Mouse (Mus musculus): ENCODE measurements around the gene Ccdc122.
"Not testable (repeated sequence)": the region's sequence is repeated elsewhere in the genome, so short reads cannot be mapped to it uniquely, and the experiment has no call there.

Ccdc122 gene

DNA sequence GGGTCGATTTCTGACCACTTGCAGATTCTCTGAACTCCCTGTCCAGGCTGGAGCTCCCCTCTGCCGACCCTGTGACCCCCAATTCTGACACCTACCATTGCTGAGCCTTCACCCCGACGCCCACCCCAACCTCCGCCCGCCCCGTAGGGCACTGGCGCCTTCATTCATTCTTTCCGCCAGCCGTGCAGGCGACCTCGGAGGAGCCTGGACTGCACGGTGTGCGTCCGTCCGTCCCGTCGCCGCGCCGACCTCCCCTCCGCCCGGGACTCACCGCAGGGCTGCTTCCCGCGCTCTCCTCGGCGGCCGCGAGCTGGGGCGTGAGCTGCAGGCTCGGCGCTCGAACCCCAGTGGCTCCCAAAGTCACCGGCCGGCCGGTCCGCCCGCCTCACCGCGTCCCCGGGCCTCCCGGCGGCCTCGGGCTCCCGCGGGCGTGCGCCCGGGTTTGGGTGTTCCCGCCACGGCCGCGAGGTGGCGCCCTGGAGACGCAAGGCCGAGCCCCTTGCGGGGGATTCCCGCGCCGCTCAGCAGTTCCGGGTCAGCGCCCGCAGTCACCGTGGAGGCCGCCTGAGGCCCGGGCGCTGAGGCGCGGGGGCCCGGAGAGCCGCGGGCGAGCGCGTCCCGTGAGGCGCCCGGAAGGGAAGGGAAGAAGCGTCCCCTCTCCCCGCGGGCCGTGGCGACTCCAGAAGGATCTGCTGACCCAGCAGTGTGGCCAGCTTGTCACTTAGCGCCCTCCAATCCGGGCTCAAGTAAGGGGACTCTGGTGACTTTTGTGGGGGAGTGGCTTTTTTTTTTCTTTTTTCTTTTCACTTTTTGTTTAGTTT, at the start of gene Ccdc122, which contains the start of gene Lacc1:
Gene Ccdc122 (plus strand): TSS at position 547 of the 821 bp plus-strand sequence.
Gene Lacc1 (minus strand): TSS at position 679 of the 821 bp plus-strand sequence.
- peak; percentile 87 for DNase-seq

- DNase-seq = not testable (repeated sequence)
Measured at GRCm38 (mm10) chr14:76990351-76990750, 46.2 kb upstream of the Ccdc122 start.

DNA sequence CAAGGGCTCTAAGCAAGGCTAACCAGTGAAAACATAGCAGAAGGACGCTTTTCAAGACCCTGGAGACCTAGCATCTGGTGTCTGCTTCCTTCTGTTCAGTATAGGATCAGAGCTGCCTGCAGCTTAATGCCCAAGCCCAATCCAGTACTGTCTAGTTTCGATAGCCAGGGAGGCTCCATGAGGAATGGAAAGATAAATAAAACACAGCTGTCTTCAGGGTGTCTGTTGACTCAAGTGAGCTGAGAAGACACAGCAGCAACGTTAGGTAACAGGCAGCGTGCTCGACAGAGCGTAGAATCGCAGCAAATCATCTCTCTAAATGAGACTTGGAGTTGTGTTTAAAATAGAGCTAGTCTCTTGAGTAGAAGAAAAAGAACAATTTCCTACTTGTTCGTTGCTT, 31.8 kb upstream of the Ccdc122 start:
- DNase-seq = no peak

DNA sequence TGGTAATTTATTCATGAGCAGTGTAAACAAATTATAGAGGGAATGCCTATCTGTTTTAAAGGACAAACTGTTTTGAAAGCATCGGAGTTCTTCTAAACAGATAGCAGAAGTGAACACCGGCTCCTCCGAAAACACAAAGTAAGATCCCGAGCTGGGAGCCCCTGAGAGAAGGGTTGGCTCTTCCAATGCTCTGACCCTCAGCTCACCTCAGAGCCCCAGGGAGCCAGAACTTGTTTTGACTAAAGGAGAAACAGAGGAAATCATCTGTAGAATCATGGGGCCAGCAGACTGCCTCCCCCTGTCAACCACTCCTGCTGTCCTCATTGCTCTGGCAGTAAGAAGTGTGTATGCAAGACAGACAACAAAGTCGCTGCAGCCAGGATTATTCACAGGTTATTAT, 31.0 kb upstream of the Ccdc122 start:
- no peak for DNase-seq

GRCm38 (mm10) chr14:77008238-77008637, 28.3 kb upstream of the Ccdc122 start:
- DNase-seq = peak; percentile 71

DNA sequence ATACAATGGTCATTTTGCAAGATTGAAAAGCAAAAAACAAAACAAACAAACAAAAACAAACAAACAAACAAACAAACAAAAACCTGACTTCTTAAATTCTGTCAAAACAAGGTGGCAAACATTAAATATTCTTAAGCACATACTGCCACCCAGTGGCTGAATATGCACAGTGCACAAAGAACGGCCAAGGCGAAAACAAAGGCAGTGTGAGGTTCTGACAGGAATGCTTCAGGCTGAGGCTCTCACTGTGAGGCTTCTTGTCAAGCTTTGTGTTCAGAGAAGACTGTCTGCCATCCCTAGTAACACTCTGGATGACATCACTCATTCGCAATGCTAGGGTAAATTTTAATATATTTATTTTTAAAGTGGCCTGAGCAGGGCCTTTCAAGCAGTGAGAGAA, 24.8 kb upstream of the Ccdc122 start:
- DNase-seq = peak; percentile 60

DNA sequence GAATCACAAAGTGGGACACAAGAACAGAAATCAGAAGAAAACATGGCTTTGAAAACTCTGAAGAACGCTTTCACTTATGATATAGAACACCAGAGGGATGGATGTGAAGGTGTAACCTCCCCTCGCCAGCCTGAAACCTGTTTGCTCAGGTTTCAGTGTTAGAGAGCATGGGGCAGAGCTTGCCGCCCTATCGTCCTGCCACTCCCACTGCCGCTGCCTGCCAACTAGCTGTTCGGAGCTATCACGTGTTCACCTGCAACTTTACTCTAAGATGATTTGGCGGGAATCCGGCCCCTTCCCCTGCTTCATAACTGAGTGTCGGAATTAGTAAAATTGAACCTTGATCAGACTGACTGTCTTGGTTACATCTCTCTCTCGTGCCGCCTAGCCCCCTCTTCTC, 19.8 kb upstream of the Ccdc122 start:
- not testable (repeated sequence) for DNase-seq

DNA sequence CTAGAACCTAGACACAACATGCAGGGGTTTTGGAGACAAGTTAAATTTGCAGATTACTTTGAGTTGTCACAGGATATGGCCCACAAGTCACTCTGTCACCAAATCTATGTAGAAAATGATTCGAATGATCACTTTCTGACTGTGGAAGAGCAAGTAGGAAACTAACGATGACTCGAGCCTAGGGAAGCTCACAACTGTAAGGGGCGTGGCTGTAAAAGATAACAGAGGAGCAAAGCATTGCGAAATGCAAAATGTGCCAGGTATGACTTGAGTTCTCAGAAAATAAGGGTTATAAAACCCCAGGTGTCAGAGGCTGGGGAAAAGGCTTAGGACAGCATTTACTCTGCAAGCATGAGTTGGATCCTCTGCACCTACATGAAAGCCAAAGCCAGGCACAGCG, 19.4 kb upstream of the Ccdc122 start:
- DNase-seq = no peak

- DNase-seq = no peak
Measured at GRCm38 (mm10) chr14:77024499-77024898, 12.1 kb upstream of the Ccdc122 start.

DNA sequence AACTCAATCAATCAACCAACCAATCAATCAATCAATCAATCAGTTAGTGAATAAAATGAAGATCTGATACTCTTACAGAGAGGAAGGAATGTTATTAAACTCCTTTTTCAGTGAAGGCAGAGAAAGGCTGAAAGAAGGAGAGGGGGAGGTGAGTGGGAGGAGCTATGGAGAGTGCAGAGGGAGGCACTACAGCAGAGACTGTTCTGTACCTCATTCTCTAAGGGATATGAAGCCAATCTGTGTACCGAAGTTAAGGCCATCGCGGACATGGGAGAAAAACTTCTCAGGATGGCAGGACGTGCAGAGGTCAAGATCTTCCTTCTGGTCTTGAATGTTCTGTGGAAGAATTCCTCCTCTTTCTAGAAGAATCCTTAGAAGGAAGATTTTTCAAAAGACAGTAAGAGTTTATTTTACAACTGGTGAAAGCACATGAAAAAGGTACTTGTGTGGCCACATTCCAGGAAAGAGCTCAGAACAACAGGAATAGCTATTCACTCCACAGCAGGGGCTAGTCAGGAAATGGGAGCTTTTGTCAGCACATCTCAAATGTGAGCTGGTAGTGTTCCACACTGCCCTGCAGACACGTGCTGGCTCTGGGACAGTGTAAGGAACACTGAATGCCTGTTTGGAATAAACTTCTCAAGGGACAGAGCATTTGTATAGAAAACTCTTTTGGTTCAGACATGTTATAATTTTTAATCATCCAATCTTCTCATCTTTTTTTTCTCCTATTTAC, 7.1 kb upstream of the Ccdc122 start:
- no peak for DNase-seq

GRCm38 (mm10) chr14:77030808-77031207, 5.8 kb upstream of the Ccdc122 start:
- DNase-seq = no peak

DNA sequence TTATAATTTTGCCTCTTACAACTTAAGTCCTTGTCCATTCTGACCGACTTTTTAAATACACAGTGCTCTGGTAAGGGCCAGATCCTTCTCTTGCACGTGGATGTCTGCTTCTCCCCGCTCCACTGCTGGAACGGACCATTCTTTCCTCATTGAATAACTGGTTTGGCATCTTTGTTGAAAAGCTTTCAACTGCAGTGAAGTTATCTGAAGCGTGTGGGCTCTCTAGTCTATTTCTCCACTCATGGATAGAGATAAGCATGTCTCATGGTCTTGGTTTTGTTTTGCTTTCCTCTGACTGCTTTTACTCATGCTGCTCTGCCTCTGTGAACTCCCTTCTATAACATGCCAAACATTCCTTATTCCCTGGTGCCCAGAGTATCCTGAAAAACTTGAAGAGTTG, 4.1 kb upstream of the Ccdc122 start:
- no peak for DNase-seq

- no peak for DNase-seq
Measured at GRCm38 (mm10) chr14:77033391-77033790, 3.2 kb upstream of the Ccdc122 start.

DNA sequence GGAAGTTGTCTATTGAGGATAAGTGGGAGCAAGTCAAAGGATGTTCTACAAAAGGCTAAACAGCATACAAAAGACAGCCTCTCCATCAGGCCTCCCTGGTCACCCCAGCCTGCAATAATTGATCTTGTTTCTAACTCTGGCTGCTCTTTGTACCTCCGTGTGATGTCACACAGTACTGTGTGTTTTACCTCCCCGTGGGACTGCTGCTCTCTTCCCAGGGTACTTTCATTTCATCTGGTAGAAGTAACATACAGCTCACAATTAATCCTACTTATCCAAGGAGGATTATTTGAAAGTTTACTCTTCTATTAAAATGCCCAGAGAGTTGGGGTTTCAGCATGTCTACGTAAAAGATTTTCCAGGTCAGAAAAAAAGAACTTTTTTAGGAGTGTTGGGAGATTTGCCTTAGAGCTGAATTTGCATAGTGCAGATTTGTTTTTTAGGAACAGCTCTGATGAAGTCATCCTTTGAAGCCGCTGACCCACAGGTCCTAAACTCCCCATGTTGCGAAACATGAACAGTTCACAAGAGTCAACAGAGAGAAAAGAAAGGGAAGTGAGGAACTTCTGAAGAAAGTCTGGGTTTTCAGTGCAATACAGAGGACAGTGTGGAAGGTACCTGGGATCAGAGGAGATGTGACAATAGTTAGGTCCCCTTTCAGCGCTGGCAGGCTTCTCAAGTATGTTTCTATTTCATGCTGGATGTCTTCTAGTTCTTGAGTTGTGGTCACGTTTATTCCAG, 2.2 kb upstream of the Ccdc122 start:
- no peak for DNase-seq

DNA sequence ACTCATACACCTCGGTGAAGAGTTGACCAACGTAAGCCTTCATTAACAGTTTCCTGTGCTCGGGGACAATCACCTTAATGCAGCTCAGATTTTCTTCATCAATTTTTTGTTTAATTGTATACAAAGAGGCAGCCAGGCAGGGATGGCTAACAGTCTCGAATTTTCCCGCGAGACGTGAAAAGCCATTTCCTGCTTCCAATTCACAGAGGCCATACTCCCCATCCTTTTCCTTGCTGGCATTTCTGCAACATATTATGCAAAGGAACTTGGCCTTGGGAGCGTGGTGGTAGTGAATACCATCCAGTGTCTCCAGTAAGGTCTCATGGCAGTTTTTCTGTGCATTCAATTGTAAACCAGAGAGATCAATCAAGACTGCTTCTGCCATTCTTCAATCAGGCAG, 1.6 kb upstream of the Ccdc122 start:
- no peak for DNase-seq

GRCm38 (mm10) chr14:77037330-77037729, 758 bp downstream of the Ccdc122 start:
- no peak for DNase-seq

- no peak for DNase-seq
Measured at GRCm38 (mm10) chr14:77037832-77038425, 1.4 kb downstream of the Ccdc122 start.

GRCm38 (mm10) chr14:77053288-77053687, 16.7 kb downstream of the Ccdc122 start:
- DNase-seq = no peak

DNA sequence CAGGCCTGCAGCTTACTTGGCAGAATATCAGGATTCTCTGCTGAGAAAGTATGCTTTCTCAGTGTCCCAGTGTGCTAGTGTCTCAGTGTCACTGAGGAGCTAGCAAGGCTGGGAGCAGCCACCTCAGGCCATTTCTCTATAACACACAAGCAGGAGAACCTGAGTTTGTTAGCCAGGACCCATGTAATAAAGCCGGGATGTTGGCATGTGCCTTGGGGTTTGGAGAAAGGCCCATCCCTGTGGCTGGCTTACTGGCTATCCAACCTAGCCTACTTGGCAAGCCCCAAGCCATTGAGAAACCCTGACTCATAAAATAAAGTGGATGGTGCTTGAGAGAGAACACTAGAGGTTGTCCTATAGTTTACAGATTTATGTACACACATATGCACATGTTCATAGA, 32.8 kb downstream of the Ccdc122 start:
- DNase-seq = no peak

DNA sequence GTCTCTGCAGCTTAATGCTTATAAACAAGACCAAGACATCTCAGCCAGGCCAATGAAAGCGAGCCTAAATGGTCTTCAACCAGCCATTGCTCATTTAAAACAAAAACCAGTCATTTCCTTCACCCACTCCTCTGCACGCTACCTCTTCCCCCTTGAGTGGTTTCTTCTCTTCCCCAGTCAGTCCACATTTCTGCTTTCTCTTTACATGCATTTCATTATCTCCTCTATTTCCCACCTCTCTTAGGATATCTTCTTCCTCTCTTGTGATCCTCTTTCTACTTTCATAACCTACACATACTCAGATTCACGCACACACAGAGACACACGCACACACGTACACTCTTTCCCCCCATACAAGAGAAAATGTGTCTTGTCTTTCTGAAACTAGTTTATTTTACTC, 44.7 kb downstream of the Ccdc122 start:
- no peak for DNase-seq

GRCm38 (mm10) chr14:77100285-77100684, 63.7 kb downstream of the Ccdc122 start:
- DNase-seq = no peak

GRCm38 (mm10) chr14:77110622-77111021, 74.0 kb downstream of the Ccdc122 start:
- not testable (repeated sequence) for DNase-seq

GRCm38 (mm10) chr14:77130612-77131011, 94.0 kb downstream of the Ccdc122 start:
- DNase-seq = no peak
